Mouse (Mus musculus): Measurements from ENCODE around the gene Ccdc144b.

DNA sequence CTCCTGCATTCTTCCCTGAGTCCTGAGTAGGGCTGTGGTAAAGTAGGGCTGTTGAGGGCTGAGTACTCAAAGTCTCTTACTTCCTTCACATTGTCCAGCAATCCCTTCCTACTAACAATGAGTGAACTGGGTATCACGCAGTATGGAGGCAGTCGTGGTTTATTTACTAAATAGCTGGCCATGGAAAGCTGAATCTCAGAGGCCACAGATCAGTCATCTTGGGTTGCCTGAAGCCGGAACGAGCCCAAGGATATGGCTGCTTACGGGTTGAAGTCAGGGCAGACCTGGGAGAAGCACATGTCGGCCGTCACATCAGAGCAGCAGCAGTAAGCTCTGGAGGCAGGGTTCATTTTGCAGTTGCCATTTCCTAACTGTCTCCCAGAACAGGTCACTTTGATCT, 30.0 kb upstream of the Ccdc144b start:
- TF ChIP-seq HCFC1 (IDR thresholded peaks at IDR 0.05; ENCODE audit: borderline replicate concordance, insufficient read depth, low read length) (no peak), MAFK (IDR thresholded peaks at IDR 0.05; ENCODE audit: insufficient read depth, low read depth, low read length) (no peak)
